Mouse (Mus musculus) ovary, postnatal 36 days (tissue): ENCODE data around the gene Grik2.

Source experiments
- DNase-seq: peaks from one replicate; pipeline ENCODE4 v3.0.0; 2022; ENCODE audit warnings: low spot score, mixed read lengths

Grik2 gene

DNA sequence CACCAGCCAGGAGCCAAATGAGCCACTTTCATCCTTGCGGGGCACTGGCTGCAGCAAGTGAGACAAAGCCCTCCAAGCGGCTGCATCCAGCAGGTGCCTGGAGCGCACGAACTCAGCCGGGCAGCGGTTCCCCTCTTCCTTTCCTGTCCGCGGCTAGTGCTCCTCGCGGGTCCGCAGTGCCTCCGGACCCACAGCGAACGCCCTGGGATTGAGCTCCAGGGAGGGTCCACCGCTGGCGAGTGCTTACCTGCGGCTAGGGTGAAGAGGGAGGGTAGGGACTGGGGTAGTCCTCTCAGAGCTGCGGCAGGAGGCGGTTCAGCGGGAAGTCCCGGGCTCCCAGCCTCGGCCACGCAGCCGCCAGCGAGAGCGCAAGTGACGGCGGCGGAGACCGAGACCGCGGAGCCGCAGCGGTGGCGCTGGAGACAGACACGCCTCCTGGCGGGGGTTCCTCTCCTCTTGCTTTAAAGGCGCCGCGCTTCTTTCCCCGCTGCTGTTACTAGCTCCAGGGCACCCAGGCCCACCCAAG lies at the start of gene Grik2:
Gene Grik2 (minus strand): TSS at position 386 of the 526 bp plus-strand sequence.
- DNase-seq: peak; percentile 55

GRCm38 (mm10) chr10:49834392-49834791 lies 45.8 kb upstream of the Grik2 start:
- DNase-seq: no peak

GRCm38 (mm10) chr10:49807276-49807675 lies 18.7 kb upstream of the Grik2 start:
- no peak for DNase-seq

- no peak for DNase-seq
These were observed 12.4 kb upstream of the Grik2 start for GRCm38 (mm10) chr10:49801001-49801400.

DNA sequence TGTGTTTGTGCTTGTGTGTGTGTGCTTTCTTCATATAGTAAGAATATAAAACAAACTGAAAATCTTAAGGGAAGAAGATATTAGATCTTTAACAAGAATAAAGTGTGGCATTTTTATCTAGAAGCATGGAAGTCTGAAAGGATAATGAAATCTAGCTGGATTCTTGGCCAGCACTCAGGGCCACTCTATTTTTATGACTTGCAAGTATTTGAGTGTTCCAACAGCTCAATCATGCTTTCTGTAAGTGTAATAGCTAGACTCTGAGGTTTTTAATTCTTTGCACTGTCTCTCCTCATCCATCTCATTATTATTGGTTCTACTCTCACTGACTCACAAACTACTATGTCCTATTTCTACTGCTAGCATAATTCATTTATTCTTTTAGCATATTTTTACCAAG lies 5.6 kb upstream of the Grik2 start:
- DNase-seq: no peak

- DNase-seq: no peak
These were observed 1.8 kb upstream of the Grik2 start for GRCm38 (mm10) chr10:49790326-49790725.

GRCm38 (mm10) chr10:49789711-49790110 lies 1.1 kb upstream of the Grik2 start:
- DNase-seq: no peak

- no peak for DNase-seq
These were observed 348 bp upstream of the Grik2 start for GRCm38 (mm10) chr10:49788914-49789313.

DNA sequence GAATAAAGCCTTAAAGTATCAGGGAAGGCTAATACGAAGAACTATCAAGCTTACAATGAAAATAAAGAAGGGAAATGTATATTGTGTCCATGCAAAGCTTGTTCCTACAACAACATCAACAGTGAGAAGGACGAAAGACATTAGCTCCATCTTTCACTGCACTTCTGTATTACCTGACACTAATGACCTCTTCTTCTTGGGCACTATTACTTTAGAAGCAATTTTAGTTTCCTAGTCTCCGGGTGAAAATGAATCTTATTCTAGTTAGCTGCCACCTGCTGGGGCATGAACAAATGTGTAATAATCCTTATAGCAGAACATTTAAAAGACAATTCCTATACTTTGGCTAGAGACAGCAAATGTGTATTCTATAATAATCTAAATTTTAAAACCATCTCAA lies 1.9 kb downstream of the Grik2 start:
- DNase-seq: no peak

GRCm38 (mm10) chr10:49785477-49785876 lies 3.1 kb downstream of the Grik2 start:
- DNase-seq: no peak

DNA sequence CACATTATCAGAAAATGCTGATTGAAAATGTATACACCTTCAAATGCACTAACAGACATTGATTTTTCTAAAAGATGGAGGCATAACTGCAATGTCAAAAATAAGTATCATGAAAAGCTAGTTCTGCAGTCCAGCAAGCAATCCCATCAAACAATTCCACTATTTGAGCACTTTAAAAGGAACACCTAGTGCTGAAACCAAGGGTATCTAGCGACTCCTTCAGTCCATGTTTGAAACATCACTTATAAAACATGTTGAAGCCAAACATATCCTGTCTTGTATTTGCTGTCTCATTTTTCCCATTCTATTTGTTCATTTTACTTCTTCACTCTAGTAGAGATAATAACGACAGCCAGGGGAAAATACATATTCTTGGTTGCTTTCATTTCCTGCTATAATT lies 3.7 kb downstream of the Grik2 start:
- no peak for DNase-seq

DNA sequence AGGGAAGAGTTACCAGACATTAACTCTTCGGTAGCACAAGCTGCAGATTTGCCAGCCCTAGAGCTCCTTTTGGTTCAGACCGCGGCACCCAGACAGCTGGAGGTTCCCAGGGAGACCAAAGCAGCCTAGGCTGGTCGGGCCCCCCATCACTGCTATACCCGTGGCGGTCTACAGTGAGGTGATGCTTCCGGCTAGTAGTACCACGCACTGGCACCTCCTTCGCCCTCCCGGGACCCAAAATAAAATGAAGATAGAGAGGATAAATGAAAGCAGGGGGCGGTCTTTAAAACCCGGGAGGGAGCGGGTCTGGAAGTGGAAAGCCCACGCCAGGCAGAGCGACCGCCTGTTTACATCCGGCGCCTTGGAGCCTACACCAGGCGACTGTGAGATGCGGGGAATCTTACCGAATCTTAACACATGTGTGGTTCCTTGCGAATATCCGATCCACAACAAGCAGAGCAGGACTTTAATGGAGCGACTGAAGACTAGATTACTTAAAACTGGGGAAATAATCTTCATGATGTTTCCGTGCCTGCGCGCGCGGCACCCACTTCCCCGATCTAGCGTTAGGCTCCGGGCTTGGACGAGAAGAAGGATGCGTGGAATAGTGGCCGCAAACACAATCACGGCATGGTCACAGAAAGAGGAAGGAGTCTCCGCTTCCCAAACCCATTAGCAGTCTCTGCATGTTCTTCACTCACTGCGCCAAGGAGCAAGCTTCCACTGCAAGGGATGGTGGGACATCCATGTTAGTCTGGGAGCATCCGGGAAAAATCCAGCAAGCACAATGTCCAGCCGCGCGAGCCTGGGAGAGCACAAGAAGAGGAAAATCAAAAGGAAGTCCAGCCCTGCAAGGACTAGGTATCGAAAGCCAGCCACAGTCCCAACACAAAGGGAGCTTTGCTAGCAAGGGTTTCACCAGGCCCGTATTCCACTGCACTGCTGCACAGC lies 5.5 kb downstream of the Grik2 start:
- DNase-seq: no peak

DNA sequence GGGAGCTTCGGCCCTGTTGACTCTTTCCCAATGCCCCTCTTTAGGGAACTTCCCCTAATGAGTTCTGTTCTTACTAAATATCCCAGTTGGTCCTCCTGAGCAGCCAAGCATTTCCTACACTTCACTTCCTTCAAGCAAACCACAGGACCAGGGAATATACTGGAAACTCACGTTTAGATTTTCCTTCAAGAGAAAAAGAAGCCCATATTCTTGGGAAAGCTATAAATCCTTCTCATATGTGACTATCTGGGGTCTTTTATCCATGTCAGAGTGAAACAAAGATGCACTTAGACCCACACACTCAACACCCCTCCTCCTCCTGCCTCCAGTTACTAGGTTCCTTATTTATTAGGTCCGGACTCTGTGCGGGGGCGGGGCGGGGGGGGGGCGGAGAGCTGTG lies 6.5 kb downstream of the Grik2 start:
- DNase-seq: no peak

DNA sequence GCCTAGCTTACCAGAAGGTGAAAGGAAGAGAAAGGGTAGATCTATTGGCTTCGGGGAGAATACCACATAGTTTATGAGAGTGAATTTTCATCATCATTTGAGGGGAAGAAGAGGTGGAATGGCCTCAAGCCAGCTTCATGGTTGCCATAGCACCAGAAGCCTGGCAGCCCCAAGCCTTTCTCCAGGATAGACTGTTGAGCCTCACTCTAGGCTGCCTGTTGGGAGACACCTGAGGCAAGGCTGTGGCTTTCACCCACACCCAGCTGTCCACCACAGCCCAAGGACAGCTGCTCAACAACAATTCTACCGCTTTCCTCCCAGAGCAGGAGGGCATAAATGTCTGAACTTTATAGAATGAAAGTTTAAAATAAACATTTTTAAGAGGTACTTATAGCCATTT lies 8.1 kb downstream of the Grik2 start:
- DNase-seq: no peak

- DNase-seq: no peak
These were observed 19.7 kb downstream of the Grik2 start for GRCm38 (mm10) chr10:49768897-49769296.

DNA sequence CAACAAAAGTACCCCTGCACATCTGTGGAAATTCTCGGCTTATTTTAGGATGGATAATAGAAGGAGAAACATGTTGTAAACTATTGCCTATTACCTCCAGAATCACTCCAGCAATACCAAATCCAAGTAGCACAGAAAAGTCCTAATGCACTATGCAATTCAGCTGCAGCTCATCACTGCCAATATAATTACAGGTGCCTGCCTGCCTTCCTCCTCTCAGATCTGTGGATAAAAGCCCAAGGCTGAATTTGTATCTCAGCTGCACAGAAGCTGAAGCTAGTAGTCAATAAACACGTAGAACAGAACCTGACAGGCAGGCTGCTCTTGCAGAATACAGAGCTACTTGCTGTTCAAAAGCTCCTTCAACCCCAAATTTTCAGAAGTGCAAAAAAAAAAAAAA lies 21.0 kb downstream of the Grik2 start:
- DNase-seq: no peak

- no peak for DNase-seq
These were observed 26.0 kb downstream of the Grik2 start for GRCm38 (mm10) chr10:49762607-49763006.

- no peak for DNase-seq
These were observed 36.8 kb downstream of the Grik2 start for GRCm38 (mm10) chr10:49751769-49752168.

- no peak for DNase-seq
These were observed 56.7 kb downstream of the Grik2 start for GRCm38 (mm10) chr10:49731841-49732240.

DNA sequence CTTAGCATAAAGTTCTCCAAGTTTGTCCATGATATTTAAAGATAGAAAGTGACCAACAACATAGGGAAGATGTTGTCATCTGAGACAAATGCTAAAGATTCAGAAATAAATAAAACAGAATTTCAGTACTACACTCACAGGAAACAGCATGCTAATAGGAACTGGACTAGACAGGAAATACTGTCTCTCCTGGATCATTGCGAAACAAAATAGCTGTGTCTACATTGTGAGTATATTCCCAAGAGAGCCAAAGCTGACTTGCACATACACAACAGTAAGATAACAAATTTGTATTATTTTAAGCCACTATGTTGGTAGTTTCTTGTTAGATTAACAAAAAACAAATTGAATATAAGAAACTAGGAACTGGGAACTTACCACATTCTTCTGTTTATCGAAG lies 64.9 kb downstream of the Grik2 start:
- no peak for DNase-seq

DNA sequence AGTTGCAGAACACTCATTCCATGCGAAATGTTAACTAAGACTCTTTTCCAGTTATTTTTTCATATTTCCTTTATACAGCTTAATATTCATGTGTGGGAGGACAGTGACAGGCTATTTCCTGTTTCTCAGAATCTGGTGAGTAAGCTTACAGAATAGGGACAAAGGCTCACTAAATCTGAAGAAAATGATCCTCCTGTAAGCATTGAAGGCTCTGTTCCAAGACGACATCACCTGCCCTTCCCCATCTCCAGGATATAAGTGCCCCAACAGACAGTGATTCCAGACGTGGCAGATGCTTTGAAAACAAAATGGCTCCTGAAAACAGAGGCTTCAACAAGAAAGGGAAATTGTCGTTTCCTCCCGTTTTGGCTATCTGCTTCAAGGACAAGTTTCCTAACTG lies 71.7 kb downstream of the Grik2 start:
- DNase-seq: no peak

GRCm38 (mm10) chr10:49709748-49710147 lies 78.8 kb downstream of the Grik2 start:
- no peak for DNase-seq

GRCm38 (mm10) chr10:49704446-49704845 lies 84.1 kb downstream of the Grik2 start:
- no peak for DNase-seq

DNA sequence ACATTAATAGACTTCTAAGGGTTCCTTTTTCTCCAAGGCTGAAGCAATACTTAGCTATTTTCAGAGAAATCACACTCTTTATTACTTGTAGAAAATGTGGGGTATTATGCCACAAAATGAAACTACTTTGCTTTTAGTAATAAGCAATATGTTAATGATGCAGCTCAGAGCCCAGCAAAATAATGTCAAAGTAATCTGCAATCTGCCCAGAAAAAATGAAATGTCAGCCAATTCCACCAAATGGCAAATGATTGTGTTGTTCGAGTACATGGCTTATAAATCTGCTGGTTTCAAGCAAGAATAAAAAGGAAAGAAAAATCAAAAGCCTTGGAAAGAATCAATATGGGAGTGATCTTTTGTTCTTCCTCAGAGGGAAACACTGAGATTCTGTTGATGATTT lies 136.2 kb downstream of the Grik2 start:
- no peak for DNase-seq
